Mouse (Mus musculus) adrenal gland (tissue): ENCODE data around the gene Pphln1.

Experiments
- intact Hi-C: fragments of 180-260 bp; cut with DNase I; formaldehyde crosslinking; loops from one replicate; pipeline ENCODE4 v1.15.1; 2025

Pphln1 gene

GRCm38 (mm10) chr15:93499866-93500265 lies 101.7 kb downstream of the Pphln1 start:
- intact Hi-C loops: loop anchor here (10.0 kb wide), 1 partner anchor 45 kb away; no protein-coding TSS in a partner anchor

GRCm38 (mm10) chr15:93502703-93503102 lies 104.6 kb downstream of the Pphln1 start:
- intact Hi-C loops: loop anchor here (10.0 kb wide), 1 partner anchor 48 kb away; no protein-coding TSS in a partner anchor

- intact Hi-C loops: loop anchor here (10.0 kb wide), 1 partner anchor 48 kb away; no protein-coding TSS in a partner anchor
These were observed 105.1 kb downstream of the Pphln1 start for GRCm38 (mm10) chr15:93503201-93503745.

- intact Hi-C loops: loop anchor here (10.0 kb wide), 1 partner anchor 50 kb away; no protein-coding TSS in a partner anchor
These were observed 106.7 kb downstream of the Pphln1 start for GRCm38 (mm10) chr15:93504808-93505207.

GRCm38 (mm10) chr15:93510690-93511336 lies 112.7 kb downstream of the Pphln1 start:
- intact Hi-C loops: loop anchor here (10.0 kb wide), 1 partner anchor 704 kb away; no protein-coding TSS in a partner anchor

- intact Hi-C loops: loop anchor here (10.0 kb wide), 1 partner anchor 702 kb away; no protein-coding TSS in a partner anchor
These were observed 114.3 kb downstream of the Pphln1 start for GRCm38 (mm10) chr15:93512437-93512836.

GRCm38 (mm10) chr15:93513939-93514341 lies 115.8 kb downstream of the Pphln1 start:
- intact Hi-C loops: loop anchor here (10.0 kb wide), 1 partner anchor 701 kb away; no protein-coding TSS in a partner anchor

GRCm38 (mm10) chr15:93515316-93515715 lies 117.2 kb downstream of the Pphln1 start:
- intact Hi-C loops: loop anchor here (5.0 to 10.0 kb wide), 2 partner anchors 52 to 699 kb away; no protein-coding TSS in a partner anchor

- intact Hi-C loops: loop anchor here (5.0 to 10.0 kb wide), 2 partner anchors 50 to 698 kb away; no protein-coding TSS in a partner anchor
These were observed 118.9 kb downstream of the Pphln1 start for GRCm38 (mm10) chr15:93517022-93517565.

GRCm38 (mm10) chr15:93518143-93518902 lies 120.2 kb downstream of the Pphln1 start:
- intact Hi-C loops: loop anchor here (5.0 to 10.0 kb wide), 2 partner anchors 49 to 696 kb away; no protein-coding TSS in a partner anchor

GRCm38 (mm10) chr15:93518941-93519835 lies 121.0 kb downstream of the Pphln1 start:
- intact Hi-C loops: loop anchor here (5.0 to 10.0 kb wide), 2 partner anchors 48 to 696 kb away; no protein-coding TSS in a partner anchor

- intact Hi-C loops: loop anchor here (5.0 to 10.0 kb wide), 2 partner anchors 47 to 695 kb away; no protein-coding TSS in a partner anchor
These were observed 122.0 kb downstream of the Pphln1 start for GRCm38 (mm10) chr15:93519836-93520826.

GRCm38 (mm10) chr15:93521088-93521786 lies 123.1 kb downstream of the Pphln1 start:
- intact Hi-C loops: no loop called here

- intact Hi-C loops: no loop called here
These were observed 123.6 kb downstream of the Pphln1 start for GRCm38 (mm10) chr15:93521787-93522180.

- intact Hi-C loops: no loop called here
These were observed 127.3 kb downstream of the Pphln1 start for GRCm38 (mm10) chr15:93525305-93525917.

- intact Hi-C loops: no loop called here
These were observed 131.9 kb downstream of the Pphln1 start for GRCm38 (mm10) chr15:93529831-93530702.

GRCm38 (mm10) chr15:93530703-93531032 lies 132.5 kb downstream of the Pphln1 start:
- intact Hi-C loops: no loop called here
